Comparison of ENCODE assay signal across 26 mouse cellular contexts in the genomic region with DNA sequence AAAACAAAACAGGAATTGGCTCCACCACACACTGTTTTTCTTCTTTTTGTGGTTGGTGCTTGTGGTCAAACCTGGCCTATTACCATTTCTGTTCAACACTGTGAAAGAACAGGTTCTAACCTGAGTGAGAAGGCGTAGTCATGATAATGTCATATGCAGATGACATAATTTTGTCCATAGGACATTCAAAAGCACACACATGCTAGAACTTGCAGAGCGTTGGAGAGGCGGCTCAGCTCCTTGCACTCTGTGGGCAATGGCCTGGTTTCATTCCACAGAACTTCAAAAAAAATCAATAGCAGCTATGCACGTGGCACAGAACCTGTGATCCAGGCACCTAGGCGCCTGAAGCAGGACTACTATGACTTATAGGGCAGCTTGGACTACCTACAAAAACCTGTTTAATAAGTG. TPM values are rescaled to one million over a fixed set of nuclear protein-coding genes. Genes with fewer than 3 reads are reported as not detected.
A peak's percentile ranks its signal among the peaks of the same experiment; 100 is the strongest.
DNase-seq lines count a peak whose midpoint lies in the region; ATAC-seq and TF ChIP-seq lines count a peak whose summit lies in the region.
"Had no signal": no experiment of that assay in that cellular context is flagged by ENCODE, and none has a peak within 500 bp of the region (broad histone marks: within the 10 kb centered on the region; RNA-seq: fewer than 3 reads in every experiment).

No protein-coding gene starts in this region.

- no peaks in the 10 kb centered on the region for H3K9me3 ChIP-seq in liver, embryonic 12.5 days (replicated peaks)
- no peaks in the 10 kb centered on the region for H3K9me3 ChIP-seq in stomach, embryonic 14.5 days (ENCODE audit: control insufficient read depth, low read depth, low read length)
- no peaks in the 10 kb centered on the region for H3K9me3 ChIP-seq in hindbrain, embryonic 16.5 days (ENCODE audit: control insufficient read depth, low read length)
- H3K9me3 ChIP-seq: forebrain, embryonic 13.5 days; heart, embryonic 13.5 days; liver, embryonic 13.5 days; lung, embryonic 15.5 days; midbrain, embryonic 10.5 days had no signal

- TF ChIP-seq CTCF in liver, adult 2 months (IDR thresholded peaks at IDR 0.05; ENCODE audit: low read depth, low read length): no peak

- 0 out of 2 replicates have a peak, but pooled peaks cover 1% of the 10 kb centered on the region for H3K4me1 ChIP-seq in liver, adult 2 months (ENCODE audit: control insufficient read depth, insufficient read depth, low read length)
- peaks cover 8% of the 10 kb centered on the region for H3K4me1 ChIP-seq in liver, embryonic 12.5 days
- no peaks in the 10 kb centered on the region for H3K4me1 ChIP-seq in stomach, embryonic 14.5 days (ENCODE audit: control insufficient read depth, insufficient read depth, low read length)
- H3K4me1 ChIP-seq in hindbrain, embryonic 16.5 days (ENCODE audit: control insufficient read depth, insufficient read depth, low read depth, low read length): no peaks in the 10 kb centered on the region
- H3K4me1 ChIP-seq: forebrain, embryonic 13.5 days; heart, embryonic 13.5 days; lung, embryonic 15.5 days had no signal

- no peak overlapping the region for H3K9ac ChIP-seq in liver, adult 2 months (ENCODE audit: low read depth, low read length)
- H3K9ac ChIP-seq in liver, embryonic 12.5 days: no peak overlapping the region
- H3K9ac ChIP-seq in stomach, embryonic 14.5 days (replicated peaks; ENCODE audit: low read depth, low read length): no peak overlapping the region
- H3K9ac ChIP-seq in hindbrain, embryonic 16.5 days (ENCODE audit: low read depth, low read length): no peak overlapping the region
- H3K9ac ChIP-seq: forebrain, embryonic 13.5 days; heart, embryonic 13.5 days; hindbrain, embryonic 14.5 days; liver, embryonic 13.5 days; lung, embryonic 15.5 days had no signal

- TF ChIP-seq POLR2A in liver, adult 2 months (IDR thresholded peaks at IDR 0.05; ENCODE audit: extremely low read depth, insufficient read depth, low read length): no peak

- DNase-seq in liver, adult 2 months (ENCODE audit: extremely low read depth, low read depth, low spot score): peak; percentile 76
- DNase-seq in CD4-positive, CD25-positive, alpha-beta regulatory T cell, adult 2 months (ENCODE audit: low read depth, low spot score): peak; percentile 52
- DNase-seq in gonadal fat pad, adult 2 months (ENCODE audit: low read depth): peak; percentile 93
- no peak for DNase-seq in kidney, postnatal 36 days
- DNase-seq in cerebellum, postnatal 10 days: no peak
- DNase-seq: adrenal gland, postnatal 25 days; cerebellum, adult 11 months; cerebellum, postnatal 25 days; embryo, embryonic 11 days; gastrocnemius, postnatal 10 days; heart, adult 18-20 months; left cerebral cortex, postnatal 4 days; liver, embryonic 13.5 days; lung, postnatal 4 days had no signal

- ATAC-seq in liver, embryonic 12.5 days: no peak
- no peak for ATAC-seq in stomach, embryonic 14.5 days (ENCODE audit: insufficient number of reproducible peaks, insufficient read depth, low FRiP score, low read depth)
- ATAC-seq in hindbrain, embryonic 16.5 days: no peak
- ATAC-seq: forebrain, embryonic 13.5 days; intestine, postnatal 0 days; Patski had no signal

- H3K79me2 ChIP-seq in liver, adult 2 months (ENCODE audit: control insufficient read depth, insufficient read depth, low read length): no peaks in the 10 kb centered on the region

- WGBS in liver, adult 2 months: 35% methylated on average over 5 of the region's 5 CpGs
- 70% methylated on average over 5 of the region's 5 CpGs for WGBS in liver, embryonic 12.5 days (ENCODE audit: insufficient replicate concordance)
- 74% methylated on average over 5 of the region's 5 CpGs for WGBS in stomach, embryonic 14.5 days
- 90% methylated on average over 5 of the region's 5 CpGs for WGBS in hindbrain, embryonic 16.5 days

- no peaks in the 10 kb centered on the region for H3K36me3 ChIP-seq in liver, adult 2 months (ENCODE audit: control insufficient read depth, insufficient read depth, low read length)
- no peaks in the 10 kb centered on the region for H3K36me3 ChIP-seq in liver, embryonic 12.5 days
- no peaks in the 10 kb centered on the region for H3K36me3 ChIP-seq in stomach, embryonic 14.5 days (ENCODE audit: control insufficient read depth, insufficient read depth, low read length)
- H3K36me3 ChIP-seq in hindbrain, embryonic 16.5 days (ENCODE audit: control insufficient read depth, insufficient read depth, low read length): no peaks in the 10 kb centered on the region
- H3K36me3 ChIP-seq: heart, embryonic 13.5 days; liver, embryonic 13.5 days; lung, embryonic 15.5 days; midbrain, embryonic 10.5 days had no signal

- no peak overlapping the region for H3K4me3 ChIP-seq in liver, adult 2 months (ENCODE audit: insufficient read depth, low read depth, low read length)
- H3K4me3 ChIP-seq in liver, embryonic 12.5 days: no peak overlapping the region
- no peak overlapping the region for H3K4me3 ChIP-seq in stomach, embryonic 14.5 days (ENCODE audit: low read depth, low read length)
- H3K4me3 ChIP-seq in hindbrain, embryonic 16.5 days (ENCODE audit: low read length): no peak overlapping the region
- H3K4me3 ChIP-seq: forebrain, embryonic 13.5 days; heart, embryonic 13.5 days; left cerebral cortex, adult 2 months; liver, embryonic 13.5 days; lung, embryonic 15.5 days; midbrain, embryonic 10.5 days had no signal

- no peak overlapping the region for H3K27ac ChIP-seq in liver, adult 2 months (replicated peaks; ENCODE audit: insufficient read depth, low read depth, low read length)
- H3K27ac ChIP-seq in liver, embryonic 12.5 days: no peak overlapping the region
- H3K27ac ChIP-seq in stomach, embryonic 14.5 days (ENCODE audit: low read length): 0 out of 2 replicates have a peak overlapping the region, but pooled peaks have one; percentile 15
- H3K27ac ChIP-seq in hindbrain, embryonic 16.5 days (ENCODE audit: low read depth, low read length): no peak overlapping the region
- H3K27ac ChIP-seq: forebrain, embryonic 13.5 days; heart, embryonic 13.5 days; hindbrain, embryonic 14.5 days; kidney, postnatal 0 days; left cerebral cortex, adult 2 months; liver, embryonic 13.5 days; lung, embryonic 15.5 days; midbrain, embryonic 10.5 days had no signal

- no peaks in the 10 kb centered on the region for H3K27me3 ChIP-seq in liver, adult 2 months (ENCODE audit: control insufficient read depth, insufficient read depth, low read length)
- H3K27me3 ChIP-seq in liver, embryonic 12.5 days (replicated peaks): no peaks in the 10 kb centered on the region; the same call in 1 of the 2 replicates
- H3K27me3 ChIP-seq in stomach, embryonic 14.5 days (ENCODE audit: control insufficient read depth, insufficient read depth, low read length): no peaks in the 10 kb centered on the region
- H3K27me3 ChIP-seq in hindbrain, embryonic 16.5 days (replicated peaks; ENCODE audit: control insufficient read depth, insufficient read depth, low read length): no peaks in the 10 kb centered on the region
- H3K27me3 ChIP-seq: forebrain, embryonic 13.5 days; heart, embryonic 13.5 days; lung, embryonic 15.5 days; Patski had no signal

- no peak overlapping the region for H3K4me2 ChIP-seq in liver, embryonic 12.5 days
- no peak overlapping the region for H3K4me2 ChIP-seq in stomach, embryonic 14.5 days (replicated peaks; ENCODE audit: low read depth, low read length)
- H3K4me2 ChIP-seq in hindbrain, embryonic 16.5 days (ENCODE audit: low read length): no peak overlapping the region
- H3K4me2 ChIP-seq: forebrain, embryonic 13.5 days; heart, embryonic 13.5 days; hindbrain, embryonic 14.5 days; liver, embryonic 13.5 days; lung, embryonic 15.5 days had no signal

RNA-seq across cellular contexts. Expression of a gene that starts 26.7 kb away (rescaled TPM):
- total RNA-seq in liver, adult 2 months (2014; rRNA removed): 25.9 and 26.1 TPM in 2 replicates
- polyA plus RNA-seq in liver, adult 2 months (2012; rRNA removed): 16.3 and 19.0 TPM in 2 replicates
- polyA plus RNA-seq in liver, embryonic 12.5 days (2016; fragmentation: Nextera tagmentation; extraction: Ambion mirVana): 142 and 150 TPM in 2 replicates
- 64.5 and 104 TPM in 2 replicates for polyA plus RNA-seq in gonadal fat pad, adult 2 months (2012; rRNA removed)
- 99.6 and 108 TPM in 2 replicates for polyA plus RNA-seq in stomach, embryonic 14.5 days (2014; fragmentation: Nextera tagmentation; extraction: Ambion mirVana)
- 164 and 191 TPM in 2 replicates for polyA plus RNA-seq in hindbrain, embryonic 16.5 days (2015; fragmentation: Nextera tagmentation; extraction: Ambion mirVana)

RNA-seq across cellular contexts. Expression of a gene that starts 48.9 kb away (rescaled TPM):
- total RNA-seq in liver, adult 2 months (2014; rRNA removed): under 0.01 and 0.60 TPM in 2 replicates
- 0.07 and 0.12 TPM in 2 replicates for polyA plus RNA-seq in liver, adult 2 months (2012; rRNA removed)
- polyA plus RNA-seq in liver, embryonic 12.5 days (2016; fragmentation: Nextera tagmentation; extraction: Ambion mirVana): 0.24 and 0.30 TPM in 2 replicates
- polyA plus RNA-seq in gonadal fat pad, adult 2 months (2012; rRNA removed): 33.1 and 47.9 TPM in 2 replicates
- 0.74 and 0.78 TPM in 2 replicates for polyA plus RNA-seq in stomach, embryonic 14.5 days (2014; fragmentation: Nextera tagmentation; extraction: Ambion mirVana)
- 48.7 and 59.8 TPM in 2 replicates for polyA plus RNA-seq in hindbrain, embryonic 16.5 days (2015; fragmentation: Nextera tagmentation; extraction: Ambion mirVana)

RNA-seq across cellular contexts. Expression of a gene that starts 52.8 kb away (rescaled TPM):
- 3.7 and 4.7 TPM in 2 replicates for total RNA-seq in liver, adult 2 months (2014; rRNA removed)
- 4.1 and 5.8 TPM in 2 replicates for polyA plus RNA-seq in liver, adult 2 months (2012; rRNA removed)
- polyA plus RNA-seq in liver, embryonic 12.5 days (2016; fragmentation: Nextera tagmentation; extraction: Ambion mirVana): 2.6 and 2.7 TPM in 2 replicates
- 42.8 and 86.0 TPM in 2 replicates for polyA plus RNA-seq in gonadal fat pad, adult 2 months (2012; rRNA removed)
- polyA plus RNA-seq in stomach, embryonic 14.5 days (2014; fragmentation: Nextera tagmentation; extraction: Ambion mirVana): 13.6 and 15.3 TPM in 2 replicates
- polyA plus RNA-seq in hindbrain, embryonic 16.5 days (2015; fragmentation: Nextera tagmentation; extraction: Ambion mirVana): 61.7 and 78.6 TPM in 2 replicates

Comparison
In these comparisons a context has a peak if more than half of its experiments do, and no peak if none do; other contexts are left out.
1. DNase-seq: peak in liver, adult 2 months (single experiment), CD4-positive, CD25-positive, alpha-beta regulatory T cell, adult 2 months (single experiment) and gonadal fat pad, adult 2 months (single experiment); none in kidney, postnatal 36 days (0 of 2) and cerebellum, postnatal 10 days (0 of 2).
2. RNA of a gene that starts 48.9 kb away (polyA plus RNA-seq): 48.7 to 59.8 TPM in hindbrain, embryonic 16.5 days and 33.1 to 47.9 TPM in gonadal fat pad, adult 2 months; 0.74 to 0.78 TPM in stomach, embryonic 14.5 days, 0.24 to 0.30 TPM in liver, embryonic 12.5 days and 0.07 to 0.12 TPM in liver, adult 2 months; every median in the first group is over 10 times any median in the second.